22 mouse cellular contexts compared by ENCODE assay signal in the genomic region with DNA sequence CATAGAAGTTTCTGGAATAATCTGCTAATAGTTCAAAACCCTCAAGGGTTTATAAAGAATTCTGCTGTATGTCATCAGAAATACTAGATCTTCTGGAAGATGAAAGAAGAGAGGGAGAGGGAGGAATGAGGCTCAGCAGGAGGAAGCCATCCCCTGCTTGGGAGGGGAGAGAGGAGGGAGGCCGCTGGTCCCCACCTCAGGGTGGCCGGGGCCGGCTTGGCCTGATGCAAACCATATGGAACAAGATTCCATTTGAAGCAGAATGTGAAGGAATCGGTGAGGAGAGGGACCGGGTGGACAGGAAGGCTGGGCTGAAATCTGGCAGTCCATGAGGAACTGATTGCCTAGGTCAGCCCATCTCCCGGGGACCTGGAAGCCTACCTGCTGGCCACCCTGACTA.
A peak's percentile ranks its signal among the peaks of the same experiment; 100 is the strongest.
DNase-seq lines count a peak whose midpoint lies in the region; ATAC-seq and TF ChIP-seq lines count a peak whose summit lies in the region.
"Had no signal": no experiment of that assay in that cellular context is flagged by ENCODE, and none has a peak within 500 bp of the region (broad histone marks: within the 10 kb centered on the region; RNA-seq: fewer than 3 reads in every experiment).

No protein-coding gene starts in this region.

- no peaks in the 10 kb centered on the region for H3K27me3 ChIP-seq in intestine, embryonic 15.5 days (replicated peaks)
- no peaks in the 10 kb centered on the region for H3K27me3 ChIP-seq in intestine, postnatal 0 days (replicated peaks; ENCODE audit: control insufficient read depth, insufficient read depth, low read length)
- no peaks in the 10 kb centered on the region for H3K27me3 ChIP-seq in kidney, postnatal 0 days (ENCODE audit: insufficient read depth, low read length)
- H3K27me3 ChIP-seq in lung, embryonic 14.5 days (ENCODE audit: insufficient read depth, low read length) = no peaks in the 10 kb centered on the region
- no peaks in the 10 kb centered on the region for H3K27me3 ChIP-seq in limb, embryonic 10.5 days (ENCODE audit: low read depth, poor library complexity, severe bottlenecking)
- H3K27me3 ChIP-seq: embryonic facial prominence, embryonic 15.5 days; forebrain, embryonic 15.5 days; heart, embryonic 13.5 days had no signal

- WGBS in intestine, embryonic 15.5 days = 49% methylated on average over 6 of the region's 6 CpGs
- WGBS in intestine, postnatal 0 days = 63% methylated on average over 6 of the region's 6 CpGs
- 48% methylated on average over 6 of the region's 6 CpGs for WGBS in kidney, postnatal 0 days
- 53% methylated on average over 6 of the region's 6 CpGs for WGBS in lung, embryonic 14.5 days
- 34% methylated on average over 6 of the region's 6 CpGs for WGBS in limb, embryonic 10.5 days

- no peaks in the 10 kb centered on the region for H3K36me3 ChIP-seq in intestine, embryonic 15.5 days
- H3K36me3 ChIP-seq in intestine, postnatal 0 days (ENCODE audit: control insufficient read depth, insufficient read depth) = peaks cover 5% of the 10 kb centered on the region; the same call in 1 of the 2 replicates
- no peaks in the 10 kb centered on the region for H3K36me3 ChIP-seq in kidney, postnatal 0 days (ENCODE audit: insufficient read depth, low read length)
- H3K36me3 ChIP-seq in lung, embryonic 14.5 days (ENCODE audit: insufficient read depth) = no peaks in the 10 kb centered on the region
- no peaks in the 10 kb centered on the region for H3K36me3 ChIP-seq in limb, embryonic 10.5 days
- H3K36me3 ChIP-seq: embryonic facial prominence, embryonic 15.5 days; forebrain, embryonic 15.5 days; G1E; heart, embryonic 13.5 days had no signal

- peaks cover 6% of the 10 kb centered on the region; the same call in 1 of the 2 replicates for H3K4me1 ChIP-seq in intestine, embryonic 15.5 days (replicated peaks)
- H3K4me1 ChIP-seq in intestine, postnatal 0 days (replicated peaks; ENCODE audit: control insufficient read depth, insufficient read depth, low read length) = no peaks in the 10 kb centered on the region
- no peaks in the 10 kb centered on the region for H3K4me1 ChIP-seq in kidney, postnatal 0 days (replicated peaks; ENCODE audit: insufficient read depth, low read length)
- peaks cover 6% of the 10 kb centered on the region; the same call in 1 of the 2 replicates for H3K4me1 ChIP-seq in lung, embryonic 14.5 days (ENCODE audit: insufficient read depth)
- peaks cover 29% of the 10 kb centered on the region for H3K4me1 ChIP-seq in limb, embryonic 10.5 days
- H3K4me1 ChIP-seq: forebrain, embryonic 15.5 days had no signal

- H3K4me2 ChIP-seq in intestine, embryonic 15.5 days (replicated peaks) = no peak overlapping the region
- no peak overlapping the region for H3K4me2 ChIP-seq in intestine, postnatal 0 days (replicated peaks; ENCODE audit: low read depth)
- H3K4me2 ChIP-seq in kidney, postnatal 0 days (ENCODE audit: low read length) = no peak overlapping the region
- no peak overlapping the region for H3K4me2 ChIP-seq in lung, embryonic 14.5 days
- H3K4me2 ChIP-seq: embryonic facial prominence, embryonic 15.5 days; forebrain, embryonic 15.5 days; heart, embryonic 13.5 days had no signal

- TF ChIP-seq CTCF in intestine, postnatal 0 days (IDR thresholded peaks at IDR 0.05; ENCODE audit: low read depth) = no peak
- TF ChIP-seq CTCF in kidney, postnatal 0 days (IDR thresholded peaks at IDR 0.05; ENCODE audit: low read depth) = no peak
- TF ChIP-seq CTCF in lung, embryonic 14.5 days (IDR thresholded peaks at IDR 0.05; ENCODE audit: low read depth) = no peak

- no peaks in the 10 kb centered on the region for H3K9me3 ChIP-seq in intestine, embryonic 15.5 days
- H3K9me3 ChIP-seq in intestine, postnatal 0 days (ENCODE audit: control insufficient read depth) = no peaks in the 10 kb centered on the region
- H3K9me3 ChIP-seq in kidney, postnatal 0 days (replicated peaks; ENCODE audit: low read length) = no peaks in the 10 kb centered on the region
- H3K9me3 ChIP-seq in lung, embryonic 14.5 days (ENCODE audit: low read depth, low read length) = no peaks in the 10 kb centered on the region
- no peaks in the 10 kb centered on the region for H3K9me3 ChIP-seq in limb, embryonic 10.5 days (replicated peaks)
- H3K9me3 ChIP-seq: embryonic facial prominence, embryonic 15.5 days; forebrain, embryonic 15.5 days; G1E; heart, embryonic 13.5 days had no signal

- H3K4me3 ChIP-seq in intestine, embryonic 15.5 days (replicated peaks) = no peak overlapping the region
- H3K4me3 ChIP-seq in intestine, postnatal 0 days (ENCODE audit: low read depth, low read length) = no peak overlapping the region
- no peak overlapping the region for H3K4me3 ChIP-seq in kidney, postnatal 0 days (replicated peaks; ENCODE audit: low read depth, low read length)
- H3K4me3 ChIP-seq in lung, embryonic 14.5 days (ENCODE audit: low read depth, low read length) = no peak overlapping the region
- H3K4me3 ChIP-seq in limb, embryonic 10.5 days = no peak overlapping the region
- H3K4me3 ChIP-seq: embryonic facial prominence, embryonic 15.5 days; erythroblast, embryonic 14.5 days; forebrain, embryonic 15.5 days; heart, embryonic 13.5 days had no signal

- H3K27ac ChIP-seq in intestine, embryonic 15.5 days = peak overlapping the region; percentile 40; the same call in 1 of the 2 replicates
- H3K27ac ChIP-seq in intestine, postnatal 0 days (ENCODE audit: low read depth, low read length) = no peak overlapping the region
- H3K27ac ChIP-seq in kidney, postnatal 0 days = no peak overlapping the region
- H3K27ac ChIP-seq in lung, embryonic 14.5 days (ENCODE audit: low read depth) = no peak overlapping the region
- H3K27ac ChIP-seq in limb, embryonic 10.5 days = peak overlapping the region; percentile 54; the same call in 1 of the 2 replicates
- H3K27ac ChIP-seq: embryonic facial prominence, embryonic 15.5 days; forebrain, embryonic 15.5 days; heart, embryonic 13.5 days had no signal

- ATAC-seq in intestine, embryonic 15.5 days = 0 out of 2 replicates have a peak, but pooled peaks have one; percentile 28
- no peak for ATAC-seq in intestine, postnatal 0 days
- ATAC-seq in kidney, postnatal 0 days (replicated peaks; ENCODE audit: low FRiP score, low read depth) = no peak
- no peak for ATAC-seq in lung, embryonic 14.5 days (ENCODE audit: insufficient read depth)
- ATAC-seq: CD4-positive, CD25-positive, alpha-beta regulatory T cell, adult 4 months; forebrain, embryonic 15.5 days had no signal

- no peak overlapping the region for H3K9ac ChIP-seq in intestine, embryonic 15.5 days
- no peak overlapping the region for H3K9ac ChIP-seq in intestine, postnatal 0 days (ENCODE audit: low read depth, low read length)
- H3K9ac ChIP-seq in kidney, postnatal 0 days (ENCODE audit: low read depth, low read length) = no peak overlapping the region
- H3K9ac ChIP-seq in lung, embryonic 14.5 days = no peak overlapping the region
- H3K9ac ChIP-seq: embryonic facial prominence, embryonic 15.5 days; forebrain, embryonic 15.5 days; heart, embryonic 13.5 days had no signal

- DNase-seq in kidney, postnatal 0 days (ENCODE audit: low spot score) = peak; percentile 68
- no peak for DNase-seq in kidney, adult 8-10 months
- peak; percentile 45 for DNase-seq in lung, embryonic 14.5 days
- no peak for DNase-seq in lung, postnatal 10 days
- DNase-seq in limb, embryonic 10.5 days (ENCODE audit: low spot score) = no peak
- DNase-seq in T-cell, adult 2 months (ENCODE audit: low spot score) = no peak
- DNase-seq: adrenal gland, postnatal 14 days; B cell, adult 2 months; cerebellum, adult 11-12 months; cerebellum, adult 9-10 months; cerebellum, postnatal 25 days; gastrocnemius, postnatal 36 days; heart, adult 11 months; heart, postnatal 36 days had no signal

Comparison
In these comparisons a context has a peak if more than half of its experiments do, and no peak if none do; other contexts are left out.
1. H3K27ac ChIP-seq: peak in intestine, embryonic 15.5 days (single experiment) and limb, embryonic 10.5 days (single experiment); none in intestine, postnatal 0 days (single experiment), kidney, postnatal 0 days (single experiment) and lung, embryonic 14.5 days (single experiment).
2. DNase-seq: peak in kidney, postnatal 0 days (single experiment) and lung, embryonic 14.5 days (single experiment); none in kidney, adult 8-10 months (0 of 2), lung, postnatal 10 days (single experiment), limb, embryonic 10.5 days (single experiment) and T-cell, adult 2 months (single experiment).